Mouse (Mus musculus): ENCODE measurements around the gene Fam217a.
"Not testable (repeated sequence)": the region's sequence is repeated elsewhere in the genome, so short reads cannot be mapped to it uniquely, and the experiment has no call there.

Fam217a gene

GRCm38 (mm10) chr13:34873801-34874681 lies 50.1 kb downstream of the Fam217a start:
- peak; percentile 96 for DNase-seq

- peak; percentile 89 for DNase-seq
Measured at GRCm38 (mm10) chr13:34864420-34865169, 59.5 kb downstream of the Fam217a start.

- DNase-seq, result not testable (repeated sequence)
Measured at GRCm38 (mm10) chr13:34861166-34861565, 62.9 kb downstream of the Fam217a start.
